ENCODE assay signal across 25 mouse cellular contexts in genomic region chr13:75859264-75859844, GRCm38 (mm10).
"Had no signal": no experiment of that assay in that cellular context is flagged by ENCODE, and none has a peak within 500 bp of the region (broad histone marks: within the 10 kb centered on the region; RNA-seq: fewer than 3 reads in every experiment).

No protein-coding gene starts in this region.

- DNase-seq: gastrocnemius, postnatal 14 days; gastrocnemius, postnatal 36 days; heart, adult 11 months; heart, adult 2 months; heart, postnatal 14 days; heart, postnatal 36 days; kidney, adult 18-20 months; kidney, postnatal 10 days; kidney, postnatal 25 days; kidney, postnatal 4 days; liver; liver, embryonic 13.5 days had no signal

- H3K4me1 ChIP-seq: heart, embryonic 13.5 days; heart, embryonic 15.5 days; hindbrain, embryonic 12.5 days; limb, embryonic 10.5 days; limb, embryonic 12.5 days; liver, embryonic 13.5 days; liver, embryonic 15.5 days had no signal

- H3K9me3 ChIP-seq: heart, embryonic 15.5 days; hindbrain, embryonic 12.5 days; limb, embryonic 10.5 days; limb, embryonic 12.5 days; liver, embryonic 13.5 days; liver, embryonic 15.5 days had no signal

- ATAC-seq: hindbrain, embryonic 16.5 days; inflammation-experienced regulatory T-cells, adult 6 months; intestine, embryonic 16.5 days had no signal

- H3K4me2 ChIP-seq: heart, embryonic 11.5 days; heart, embryonic 13.5 days; heart, embryonic 15.5 days; hindbrain, embryonic 12.5 days; hindbrain, embryonic 14.5 days; limb, embryonic 12.5 days; liver, embryonic 13.5 days; liver, embryonic 15.5 days had no signal

- H3K27me3 ChIP-seq: heart, embryonic 13.5 days; heart, embryonic 15.5 days; hindbrain, embryonic 12.5 days; limb, embryonic 12.5 days; liver, embryonic 13.5 days; liver, embryonic 15.5 days had no signal

- H3K4me3 ChIP-seq: heart, adult 2 months; heart, embryonic 13.5 days; heart, embryonic 15.5 days; hindbrain, embryonic 12.5 days; layer of hippocampus, adult 2 months; left cerebral cortex, adult 2 months; limb, embryonic 10.5 days; limb, embryonic 12.5 days; liver, embryonic 13.5 days; liver, embryonic 15.5 days had no signal

- H3K9ac ChIP-seq: heart, embryonic 13.5 days; heart, embryonic 15.5 days; hindbrain, embryonic 12.5 days; hindbrain, embryonic 14.5 days; limb, embryonic 12.5 days; liver, embryonic 13.5 days; liver, embryonic 15.5 days had no signal

- H3K36me3 ChIP-seq: heart, embryonic 13.5 days; heart, embryonic 15.5 days; hindbrain, embryonic 12.5 days; limb, embryonic 10.5 days; limb, embryonic 12.5 days; liver, embryonic 13.5 days; liver, embryonic 15.5 days had no signal

- H3K27ac ChIP-seq: heart, adult 2 months; heart, embryonic 13.5 days; heart, embryonic 15.5 days; hindbrain, embryonic 12.5 days; hindbrain, embryonic 14.5 days; layer of hippocampus, adult 2 months; left cerebral cortex, adult 2 months; limb, embryonic 10.5 days; limb, embryonic 12.5 days; liver, embryonic 13.5 days; liver, embryonic 15.5 days had no signal
